Mouse (Mus musculus): ENCODE data around the gene Myom1. TPM values are rescaled to one million over a fixed set of nuclear protein-coding genes. Genes with fewer than 3 reads are reported as not detected.

The Myom1 gene
- polyA plus RNA-seq, 1 experiment from 2014 or later: 10.9 TPM

DNA sequence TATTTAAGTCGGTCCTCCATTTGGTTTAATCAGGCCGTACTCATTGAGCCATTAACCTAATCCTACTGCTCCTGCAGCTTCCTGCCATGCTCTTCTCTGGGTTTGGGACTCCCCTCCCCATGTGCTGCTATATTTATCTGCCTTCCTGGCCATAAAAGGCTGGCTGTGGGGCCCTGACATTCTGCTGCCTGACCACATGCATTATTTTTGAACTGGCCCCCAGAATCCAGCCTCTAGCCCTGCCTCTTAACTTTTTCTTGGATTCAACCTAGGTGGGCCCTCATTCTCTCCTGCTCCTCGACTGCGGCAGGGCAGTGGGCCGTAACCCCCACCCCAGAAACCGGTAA is 16.8 kb downstream of the Myom1 start:
- no peaks in the 10 kb centered on the region for H3K27me3 ChIP-seq
- H3K9me3 ChIP-seq: no peaks in the 10 kb centered on the region
- no peaks in the 10 kb centered on the region for H3K36me3 ChIP-seq
- H3K4me2 ChIP-seq: no peak overlapping the region
- H3K4me1 ChIP-seq: peaks cover 7% of the 10 kb centered on the region; the same call in 1 of the 2 replicates
- no peak overlapping the region for H3K4me3 ChIP-seq
- H3K27ac ChIP-seq: 0 out of 2 replicates have a peak overlapping the region, but pooled peaks have one; percentile 11
- no peak overlapping the region for H3K9ac ChIP-seq
- no peak for ATAC-seq (ENCODE audit: borderline replicate concordance, extremely low read depth, low FRiP score, low TSS enrichment)
- WGBS: 29% methylated on average over 6 of the region's 6 CpGs

DNA sequence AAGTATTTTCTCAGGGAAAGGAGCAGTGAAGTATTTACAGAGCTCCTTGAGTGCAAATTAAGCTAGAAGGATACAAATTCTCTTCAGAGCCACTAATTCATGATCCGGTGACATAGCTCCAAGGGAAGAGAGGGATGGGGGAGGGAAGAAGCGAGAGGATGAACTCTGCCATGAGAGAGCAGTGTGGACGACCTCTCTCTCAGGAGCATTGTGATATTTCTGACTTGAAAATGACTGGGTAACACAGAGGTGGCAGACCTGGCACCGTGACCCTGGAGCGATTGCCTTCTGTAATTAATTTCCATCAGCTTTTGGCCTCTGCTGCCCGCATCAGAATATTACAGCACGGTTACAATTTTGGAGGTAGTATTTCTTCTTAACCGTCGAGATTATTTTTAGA is 17.4 kb downstream of the Myom1 start:
- 0 out of 2 replicates have a peak overlapping the region, but pooled peaks have one; percentile 11 for H3K27ac ChIP-seq
- H3K9ac ChIP-seq: no peak overlapping the region
- no peak overlapping the region for H3K4me2 ChIP-seq

GRCm38 (mm10) chr17:71022841-71023240 is 20.4 kb downstream of the Myom1 start:
- H3K4me3 ChIP-seq: no peak overlapping the region
- H3K9ac ChIP-seq: no peak overlapping the region

More for the DNA sequence above, 17.4 kb downstream of the Myom1 start:
- Histone ChIP-seq H3K27me3 (no peaks in the 10 kb centered on the region), H3K36me3 (no peaks in the 10 kb centered on the region), H3K4me3 (no peak overlapping the region), H3K4me1 (peaks cover 7% of the 10 kb centered on the region; the same call in 1 of the 2 replicates), H3K9me3 (no peaks in the 10 kb centered on the region)
- no peak for ATAC-seq (ENCODE audit: borderline replicate concordance, extremely low read depth, low FRiP score, low TSS enrichment)
- 51% methylated on average over 9 of the region's 9 CpGs for WGBS

GRCm38 (mm10) chr17:71024071-71024470 is 21.6 kb downstream of the Myom1 start:
- Histone ChIP-seq H3K36me3 (no peaks in the 10 kb centered on the region), H3K4me3 (no peak overlapping the region), H3K27ac (no peak overlapping the region), H3K9ac (no peak overlapping the region), H3K4me1 (peaks cover 7% of the 10 kb centered on the region; the same call in 1 of the 2 replicates), H3K4me2 (no peak overlapping the region), H3K27me3 (no peaks in the 10 kb centered on the region), H3K9me3 (no peaks in the 10 kb centered on the region)
- whole genome bisulfite sequencing: 90% methylated on average over 10 of the region's 10 CpGs
- ATAC-seq (ENCODE audit: borderline replicate concordance, extremely low read depth, low FRiP score, low TSS enrichment): no peak

More at GRCm38 (mm10) chr17:71022841-71023240, 20.4 kb downstream of the Myom1 start:
- ATAC-seq (ENCODE audit: borderline replicate concordance, extremely low read depth, low FRiP score, low TSS enrichment): no peak
- no peaks in the 10 kb centered on the region for H3K36me3 ChIP-seq
- WGBS: 92% methylated on average over 13 of the region's 13 CpGs
- peaks cover 7% of the 10 kb centered on the region; the same call in 1 of the 2 replicates for H3K4me1 ChIP-seq
- H3K9me3 ChIP-seq: no peaks in the 10 kb centered on the region
- no peaks in the 10 kb centered on the region for H3K27me3 ChIP-seq
- H3K27ac ChIP-seq: no peak overlapping the region
- no peak overlapping the region for H3K4me2 ChIP-seq

DNA sequence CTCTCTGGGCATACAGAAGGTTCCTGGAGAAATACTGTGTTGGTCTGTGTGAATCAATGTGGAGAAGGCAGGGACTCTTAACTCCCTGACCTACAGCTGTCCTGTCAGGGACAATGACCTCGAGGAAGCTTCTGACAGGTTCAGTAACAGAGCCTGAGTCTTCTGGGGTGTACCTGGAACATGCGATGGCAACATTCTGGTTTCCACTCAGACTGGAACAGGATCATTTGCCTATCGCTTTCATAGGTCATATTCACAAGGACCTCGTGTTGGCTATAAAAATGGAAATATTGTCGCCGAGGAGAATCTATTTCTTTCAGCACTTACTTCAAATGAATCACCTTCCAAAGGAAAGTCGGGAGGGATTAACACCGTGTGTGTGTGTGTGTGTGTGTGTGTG is 23.5 kb downstream of the Myom1 start:
- no peak overlapping the region for H3K4me2 ChIP-seq
- no peaks in the 10 kb centered on the region for H3K36me3 ChIP-seq
- H3K9ac ChIP-seq: no peak overlapping the region
- H3K27me3 ChIP-seq: no peaks in the 10 kb centered on the region
- H3K27ac ChIP-seq: no peak overlapping the region
- H3K4me3 ChIP-seq: no peak overlapping the region
- ATAC-seq (ENCODE audit: borderline replicate concordance, extremely low read depth, low FRiP score, low TSS enrichment): no peak
- no peaks in the 10 kb centered on the region for H3K9me3 ChIP-seq
- WGBS: 78% methylated on average over 8 of the region's 8 CpGs
- no peaks in the 10 kb centered on the region for H3K4me1 ChIP-seq

DNA sequence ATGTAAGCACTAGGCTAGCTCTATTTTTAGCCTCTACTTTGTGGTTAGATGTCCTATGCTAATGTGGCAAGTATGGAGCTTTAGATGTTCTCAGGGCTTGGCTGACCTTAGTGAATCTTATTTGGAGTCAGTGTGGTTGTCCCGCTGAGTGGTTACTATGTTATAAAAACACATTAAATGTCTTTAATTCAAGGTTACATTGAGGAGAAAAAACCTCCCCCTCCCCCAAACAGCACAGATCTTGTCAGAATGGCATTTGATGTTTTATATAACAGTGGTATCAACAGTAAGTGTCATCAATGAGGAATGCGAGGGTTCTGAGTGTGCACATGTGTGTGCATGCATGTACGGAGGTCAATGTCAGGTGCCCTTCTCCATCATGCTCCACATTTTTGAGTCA is 24.8 kb downstream of the Myom1 start:
- Histone ChIP-seq H3K27me3 (no peaks in the 10 kb centered on the region), H3K4me2 (no peak overlapping the region), H3K9me3 (no peaks in the 10 kb centered on the region), H3K27ac (no peak overlapping the region), H3K4me1 (no peaks in the 10 kb centered on the region), H3K9ac (no peak overlapping the region), H3K36me3 (no peaks in the 10 kb centered on the region), H3K4me3 (no peak overlapping the region)
- ATAC-seq (ENCODE audit: borderline replicate concordance, extremely low read depth, low FRiP score, low TSS enrichment): no peak
- 89% methylated on average over 3 of the region's 3 CpGs for WGBS

DNA sequence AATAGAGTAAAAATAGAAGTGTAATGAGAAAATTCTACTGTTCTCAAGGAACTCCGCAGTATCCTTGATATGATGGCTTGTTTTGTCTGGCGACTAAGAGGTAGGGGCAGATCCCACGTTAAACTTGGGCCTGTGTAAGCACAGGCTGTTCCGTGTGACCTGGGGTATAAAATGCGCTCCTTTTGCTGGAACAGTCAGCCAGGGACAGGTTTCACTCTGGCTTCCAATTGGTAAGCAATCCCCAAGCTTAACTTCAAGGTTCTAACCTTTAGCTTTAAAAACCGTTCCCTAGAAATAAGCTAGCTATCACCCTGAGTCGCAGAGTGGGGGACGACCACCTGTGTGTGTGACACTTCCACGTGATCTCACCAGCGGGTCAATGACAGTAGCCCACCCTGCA is 30.3 kb downstream of the Myom1 start:
- ATAC-seq (ENCODE audit: borderline replicate concordance, extremely low read depth, low FRiP score, low TSS enrichment): no peak

DNA sequence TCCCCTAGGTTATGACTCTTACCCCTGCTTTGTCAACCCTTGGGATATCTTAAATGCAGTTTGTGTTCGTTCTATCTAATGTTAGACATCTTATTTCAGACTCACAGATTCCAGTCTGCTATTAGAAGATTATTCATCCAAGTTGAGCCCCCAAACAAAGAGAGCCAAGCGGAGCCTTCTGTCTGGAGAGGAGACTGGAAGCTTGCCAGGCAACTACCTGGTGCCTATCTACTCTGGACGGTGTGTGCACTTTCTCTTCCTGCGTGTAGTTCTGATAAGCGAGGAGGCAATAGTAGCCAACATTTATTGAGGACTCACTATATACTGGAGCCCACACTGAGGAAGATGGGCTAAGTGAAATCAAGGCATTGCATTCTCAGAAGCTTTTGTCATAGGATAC is 32.0 kb downstream of the Myom1 start:
- Histone ChIP-seq H3K36me3 (no peaks in the 10 kb centered on the region), H3K4me3 (no peak overlapping the region), H3K27me3 (no peaks in the 10 kb centered on the region), H3K4me1 (no peaks in the 10 kb centered on the region), H3K9ac (no peak overlapping the region), H3K4me2 (no peak overlapping the region), H3K9me3 (no peaks in the 10 kb centered on the region), H3K27ac (no peak overlapping the region)
- ATAC-seq (ENCODE audit: borderline replicate concordance, extremely low read depth, low FRiP score, low TSS enrichment): no peak
- WGBS: 48% methylated on average over 5 of the region's 5 CpGs

More for the DNA sequence above, 30.3 kb downstream of the Myom1 start:
- Histone ChIP-seq H3K36me3 (no peaks in the 10 kb centered on the region), H3K27ac (no peak overlapping the region), H3K4me2 (no peak overlapping the region), H3K4me3 (no peak overlapping the region), H3K4me1 (no peaks in the 10 kb centered on the region), H3K9ac (no peak overlapping the region), H3K9me3 (no peaks in the 10 kb centered on the region), H3K27me3 (no peaks in the 10 kb centered on the region)
- 75% methylated on average over 10 of the region's 10 CpGs for WGBS

- H3K4me2 ChIP-seq: no peak overlapping the region
- H3K9ac ChIP-seq: no peak overlapping the region
- no peak overlapping the region for H3K27ac ChIP-seq
- no peaks in the 10 kb centered on the region for H3K9me3 ChIP-seq
- no peaks in the 10 kb centered on the region for H3K36me3 ChIP-seq
- peaks cover 10% of the 10 kb centered on the region; the same call in 1 of the 2 replicates for H3K4me1 ChIP-seq
- H3K27me3 ChIP-seq: no peaks in the 10 kb centered on the region
- ATAC-seq (ENCODE audit: borderline replicate concordance, extremely low read depth, low FRiP score, low TSS enrichment): no peak
- WGBS: 55% methylated on average over 7 of the region's 7 CpGs
- no peak overlapping the region for H3K4me3 ChIP-seq
These were observed 34.8 kb downstream of the Myom1 start for GRCm38 (mm10) chr17:71037188-71037587.

DNA sequence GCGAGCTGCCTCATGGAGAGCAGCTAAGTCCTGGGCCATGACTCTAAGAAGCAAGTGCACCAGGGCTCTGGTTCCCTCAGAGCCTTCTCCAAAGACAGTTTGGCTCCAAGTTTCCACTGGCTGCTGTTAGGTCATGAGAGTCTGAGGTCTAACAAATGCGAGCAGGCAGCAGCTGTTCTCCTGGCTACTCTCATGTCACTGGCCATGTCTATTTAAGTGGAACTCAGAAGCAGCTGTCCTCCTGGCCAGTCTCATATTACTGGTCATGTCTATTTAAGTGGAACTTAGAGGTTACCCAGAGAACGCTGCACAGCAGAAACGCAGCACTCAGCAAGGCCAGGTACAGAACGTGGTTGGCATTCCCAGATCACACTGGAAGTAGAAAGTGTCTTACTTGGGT is 36.4 kb downstream of the Myom1 start:
- no peak for ATAC-seq (ENCODE audit: borderline replicate concordance, extremely low read depth, low FRiP score, low TSS enrichment)
- Histone ChIP-seq H3K36me3 (no peaks in the 10 kb centered on the region), H3K4me2 (no peak overlapping the region), H3K27me3 (no peaks in the 10 kb centered on the region), H3K27ac (no peak overlapping the region), H3K9ac (no peak overlapping the region), H3K4me3 (no peak overlapping the region), H3K9me3 (no peaks in the 10 kb centered on the region), H3K4me1 (peaks cover 10% of the 10 kb centered on the region; the same call in 1 of the 2 replicates)
- WGBS: 63% methylated on average over 5 of the region's 5 CpGs

DNA sequence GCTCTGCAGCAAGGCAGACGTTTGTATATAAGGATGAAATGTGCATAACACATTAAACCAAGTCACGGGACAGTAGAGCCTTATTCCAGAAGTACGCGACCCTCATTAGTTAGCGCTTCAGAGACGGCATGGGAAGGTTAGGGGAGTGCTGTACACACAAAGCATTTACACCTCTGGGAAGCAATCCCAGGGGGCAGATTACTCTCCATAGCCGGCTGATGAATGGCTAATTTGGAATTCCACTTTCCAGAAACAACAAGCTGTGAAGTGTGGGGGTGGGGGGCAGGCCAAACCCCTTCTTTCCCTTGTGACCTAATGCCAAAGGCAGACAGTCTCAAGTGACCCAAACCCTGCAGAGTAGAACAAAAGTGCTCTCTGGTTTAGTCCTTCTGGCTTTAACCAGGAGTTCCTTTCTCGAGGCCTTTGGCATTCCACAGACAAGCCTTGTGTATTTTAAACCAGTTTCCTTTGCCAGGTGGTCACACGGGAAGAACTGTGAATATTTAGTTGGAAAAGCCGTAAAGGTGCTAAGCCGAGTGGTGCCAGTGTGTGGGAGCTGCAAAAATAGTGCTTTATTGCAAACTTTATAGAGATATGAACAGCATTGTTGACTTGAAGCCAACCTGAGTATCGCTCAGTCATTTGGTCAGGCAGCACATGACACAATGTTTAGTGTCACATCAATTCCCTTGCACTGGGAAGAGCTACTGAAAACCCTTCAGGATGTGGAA is 37.6 kb downstream of the Myom1 start:
- 27% methylated on average over 12 of the region's 12 CpGs for WGBS
- no peak overlapping the region for H3K4me2 ChIP-seq
- peaks cover 10% of the 10 kb centered on the region; the same call in 1 of the 2 replicates for H3K4me1 ChIP-seq
- no peak overlapping the region for H3K4me3 ChIP-seq
- peak; percentile 31; the same call in 1 of the 2 replicates for ATAC-seq (ENCODE audit: borderline replicate concordance, extremely low read depth, low FRiP score, low TSS enrichment)
- H3K27ac ChIP-seq: 0 out of 2 replicates have a peak overlapping the region, but pooled peaks have one; percentile 14
- H3K36me3 ChIP-seq: no peaks in the 10 kb centered on the region
- H3K9ac ChIP-seq: no peak overlapping the region
- H3K27me3 ChIP-seq: no peaks in the 10 kb centered on the region
- H3K9me3 ChIP-seq: no peaks in the 10 kb centered on the region

GRCm38 (mm10) chr17:71040582-71040880 is 38.1 kb downstream of the Myom1 start:
- Histone ChIP-seq H3K4me1 (peaks cover 10% of the 10 kb centered on the region; the same call in 1 of the 2 replicates), H3K27ac (0 out of 2 replicates have a peak overlapping the region, but pooled peaks have one; percentile 14), H3K27me3 (no peaks in the 10 kb centered on the region), H3K4me3 (no peak overlapping the region), H3K4me2 (no peak overlapping the region), H3K9ac (no peak overlapping the region), H3K9me3 (no peaks in the 10 kb centered on the region), H3K36me3 (no peaks in the 10 kb centered on the region)
- 62% methylated on average over 5 of the region's 5 CpGs for WGBS
- ATAC-seq (ENCODE audit: borderline replicate concordance, extremely low read depth, low FRiP score, low TSS enrichment): no peak
